Mouse (Mus musculus): ENCODE measurements around the gene Cmya5. TPM values are rescaled to one million over a fixed set of nuclear protein-coding genes. Genes with fewer than 3 reads are reported as not detected.

Gene Cmya5
- polyA plus RNA-seq, 1 experiment = 1.5 TPM

GRCm38 (mm10) chr13:93096643-93097042 is 47.9 kb downstream of the Cmya5 start:
- WGBS = 98% methylated on average over 6 of the region's 6 CpGs
- TF ChIP-seq CTCF (IDR thresholded peaks at IDR 0.05; ENCODE audit: borderline replicate concordance, control insufficient read depth, extremely low read depth, insufficient read depth, low read length, poor library complexity) (no peak), POLR2A (IDR thresholded peaks at IDR 0.05; ENCODE audit: control insufficient read depth, extremely low read depth, insufficient read depth, low read length, poor library complexity) (no peak)

DNA sequence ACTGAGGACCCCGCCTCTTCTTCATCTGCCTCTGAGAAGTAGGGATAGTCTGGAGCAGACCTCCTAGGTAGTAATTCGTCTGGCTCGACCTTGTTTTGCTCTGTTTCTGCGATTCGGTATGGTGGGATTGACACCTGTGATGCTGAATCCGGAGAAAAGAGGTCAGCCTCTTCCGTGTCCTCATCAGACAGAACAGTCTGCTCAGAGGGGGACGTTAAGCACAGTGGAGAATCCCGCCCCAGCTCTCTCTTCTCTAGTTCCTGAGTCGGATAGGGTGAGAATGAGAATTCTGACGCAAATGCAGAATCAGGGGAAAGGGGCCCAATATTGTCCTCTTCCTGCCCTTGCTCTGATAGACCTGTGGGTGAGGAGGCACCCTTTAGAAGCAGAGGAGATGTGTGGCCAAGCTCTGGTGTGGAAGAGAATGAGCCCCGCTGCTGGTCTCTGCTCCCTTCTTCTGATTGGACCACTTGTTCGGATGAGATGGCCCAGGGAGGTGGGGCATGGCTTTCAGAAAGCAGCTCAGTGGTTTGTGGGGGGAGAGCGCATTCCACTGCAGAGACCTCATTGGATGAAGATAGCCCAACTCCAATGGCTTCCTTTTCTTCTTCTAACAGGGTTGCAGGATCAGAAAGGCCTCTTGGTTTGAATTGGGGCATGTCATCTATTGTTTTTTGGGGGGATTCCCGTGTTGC is 49.3 kb downstream of the Cmya5 start:
- TF ChIP-seq POLR2A (IDR thresholded peaks at IDR 0.05; ENCODE audit: control insufficient read depth, extremely low read depth, insufficient read depth, low read length, poor library complexity) (no peak), CTCF (IDR thresholded peaks at IDR 0.05; ENCODE audit: borderline replicate concordance, control insufficient read depth, extremely low read depth, insufficient read depth, low read length, poor library complexity) (no peak)
- Histone ChIP-seq H3K4me3 (ENCODE audit: control insufficient read depth, insufficient read depth, low read length) (peak overlapping the region; percentile 17; the same call in 1 of the 2 replicates), H3K4me1 (replicated peaks; ENCODE audit: control insufficient read depth, insufficient read depth, low read length) (peaks cover 46% of the 10 kb centered on the region), H3K27me3 (ENCODE audit: control insufficient read depth, insufficient read depth, low read length) (no peaks in the 10 kb centered on the region), H3K36me3 (ENCODE audit: control insufficient read depth, insufficient read depth, low read length) (no peaks in the 10 kb centered on the region), H3K27ac (ENCODE audit: control insufficient read depth, insufficient read depth, low read length) (peak overlapping the region; percentile 96)
- DNase-seq = no peak
- WGBS = 60% methylated on average over 15 of the region's 15 CpGs

More at GRCm38 (mm10) chr13:93096643-93097042, 47.9 kb downstream of the Cmya5 start:
- Histone ChIP-seq H3K4me3 (ENCODE audit: control insufficient read depth, insufficient read depth, low read length) (no peak overlapping the region), H3K4me1 (replicated peaks; ENCODE audit: control insufficient read depth, insufficient read depth, low read length) (peaks cover 46% of the 10 kb centered on the region), H3K27me3 (ENCODE audit: control insufficient read depth, insufficient read depth, low read length) (no peaks in the 10 kb centered on the region), H3K36me3 (ENCODE audit: control insufficient read depth, insufficient read depth, low read length) (no peaks in the 10 kb centered on the region), H3K27ac (ENCODE audit: control insufficient read depth, insufficient read depth, low read length) (no peak overlapping the region)
- no peak for DNase-seq

DNA sequence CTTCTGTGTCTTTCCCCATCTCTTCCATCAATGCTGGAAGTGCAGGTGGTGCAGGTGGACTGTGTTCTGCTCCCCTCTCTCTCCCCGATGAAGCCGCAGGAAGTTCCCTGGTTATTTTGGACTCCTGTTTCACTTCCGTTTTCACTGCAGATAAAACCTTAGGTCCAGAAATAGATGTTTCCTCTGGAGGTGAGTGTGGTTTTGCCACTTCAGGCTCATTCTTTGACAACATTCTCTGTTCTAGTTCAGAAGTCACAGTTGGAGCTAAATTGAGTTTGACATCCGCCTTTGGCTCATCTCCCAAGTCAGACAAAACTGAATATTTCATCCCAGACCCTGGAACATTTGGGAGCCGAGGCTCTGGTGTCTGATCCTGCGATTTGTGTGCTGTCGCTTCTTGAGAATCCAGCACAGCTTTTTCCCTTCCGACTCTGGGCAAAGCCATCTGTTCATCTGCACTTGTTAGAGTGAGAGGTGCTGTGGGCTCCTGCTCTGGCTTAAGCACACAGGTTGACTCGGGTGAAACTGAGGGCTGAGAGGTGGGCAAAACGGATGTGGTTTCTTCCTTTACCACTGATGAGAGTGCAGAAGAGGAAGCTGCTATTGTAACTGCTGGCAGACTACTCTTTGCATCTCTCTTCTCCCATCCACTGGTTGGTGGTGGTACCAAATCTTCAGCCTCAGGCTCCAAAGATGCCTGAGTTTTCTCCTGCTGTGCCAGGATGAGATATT is 50.2 kb downstream of the Cmya5 start:
- no peak for TF ChIP-seq POLR2A (IDR thresholded peaks at IDR 0.05; ENCODE audit: control insufficient read depth, extremely low read depth, insufficient read depth, low read length, poor library complexity)
- peak overlapping the region; percentile 17; the same call in 1 of the 2 replicates for H3K4me3 ChIP-seq (ENCODE audit: control insufficient read depth, insufficient read depth, low read length)
- H3K4me1 ChIP-seq (replicated peaks; ENCODE audit: control insufficient read depth, insufficient read depth, low read length) = peaks cover 46% of the 10 kb centered on the region
- H3K27ac ChIP-seq (ENCODE audit: control insufficient read depth, insufficient read depth, low read length) = peak overlapping the region; percentile 96
- WGBS = 5% methylated on average over 10 of the region's 10 CpGs
- H3K27me3 ChIP-seq (ENCODE audit: control insufficient read depth, insufficient read depth, low read length) = no peaks in the 10 kb centered on the region
- peak; percentile 77 for DNase-seq
- H3K36me3 ChIP-seq (ENCODE audit: control insufficient read depth, insufficient read depth, low read length) = no peaks in the 10 kb centered on the region

DNA sequence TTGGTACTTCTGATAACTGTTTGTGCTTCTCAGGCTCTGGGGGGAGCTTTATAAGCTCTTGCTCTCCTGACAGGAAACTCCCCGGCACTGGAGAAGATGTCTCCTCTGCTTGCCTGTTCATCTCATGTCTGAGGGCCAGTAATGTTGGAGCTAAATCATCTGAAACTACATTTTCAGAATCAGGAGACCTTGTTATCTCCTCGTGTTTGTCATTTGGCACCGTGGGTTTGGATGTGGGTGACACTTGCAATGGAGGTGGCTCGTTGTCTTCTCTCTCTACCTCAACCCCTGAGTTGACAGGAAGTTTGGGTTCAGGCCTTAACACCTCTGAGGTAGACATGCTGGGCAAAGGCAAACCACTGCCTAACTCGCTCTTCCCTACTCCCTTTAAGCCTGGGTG is 50.8 kb downstream of the Cmya5 start:
- peak; percentile 34 for DNase-seq
- Histone ChIP-seq H3K27ac (ENCODE audit: control insufficient read depth, insufficient read depth, low read length) (peak overlapping the region; percentile 96), H3K4me1 (replicated peaks; ENCODE audit: control insufficient read depth, insufficient read depth, low read length) (peaks cover 46% of the 10 kb centered on the region), H3K36me3 (ENCODE audit: control insufficient read depth, insufficient read depth, low read length) (no peaks in the 10 kb centered on the region), H3K4me3 (ENCODE audit: control insufficient read depth, insufficient read depth, low read length) (0 out of 2 replicates have a peak overlapping the region, but pooled peaks have one; percentile 0), H3K27me3 (ENCODE audit: control insufficient read depth, insufficient read depth, low read length) (no peaks in the 10 kb centered on the region)
- WGBS = 7% methylated on average over 5 of the region's 5 CpGs
- TF ChIP-seq POLR2A (IDR thresholded peaks at IDR 0.05; ENCODE audit: control insufficient read depth, extremely low read depth, insufficient read depth, low read length, poor library complexity) = no peak
- no peak for TF ChIP-seq CTCF (IDR thresholded peaks at IDR 0.05; ENCODE audit: borderline replicate concordance, control insufficient read depth, extremely low read depth, insufficient read depth, low read length, poor library complexity)

DNA sequence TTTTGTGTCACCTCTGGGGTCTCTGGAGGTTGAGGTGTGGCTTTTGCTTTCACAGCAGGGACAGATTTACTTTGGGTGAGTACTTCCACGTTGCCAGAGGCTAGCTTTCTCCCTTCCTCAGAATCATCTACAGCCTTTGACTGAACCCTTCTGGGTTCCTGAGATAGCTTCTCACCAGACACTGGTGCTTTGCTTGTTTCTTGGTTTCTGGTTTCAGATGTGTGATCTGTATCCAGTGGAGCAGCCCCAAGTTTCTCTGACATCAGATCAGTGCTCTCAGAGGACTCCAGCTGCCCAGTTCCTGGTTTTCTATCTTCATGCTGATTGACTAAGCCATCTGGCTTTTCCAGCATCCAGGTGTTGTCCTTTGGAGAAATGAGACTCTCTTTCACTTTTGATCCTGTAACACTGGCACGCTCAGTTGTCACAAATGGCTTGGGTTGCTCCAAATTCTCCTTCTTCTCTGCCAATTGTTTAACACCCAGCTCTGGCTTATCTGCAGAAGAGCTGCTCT is 51.6 kb downstream of the Cmya5 start:
- no peaks in the 10 kb centered on the region for H3K27me3 ChIP-seq (ENCODE audit: control insufficient read depth, insufficient read depth, low read length)
- H3K4me1 ChIP-seq (replicated peaks; ENCODE audit: control insufficient read depth, insufficient read depth, low read length) = peaks cover 46% of the 10 kb centered on the region
- no peak for DNase-seq
- TF ChIP-seq CTCF (IDR thresholded peaks at IDR 0.05; ENCODE audit: borderline replicate concordance, control insufficient read depth, extremely low read depth, insufficient read depth, low read length, poor library complexity) = no peak
- no peak for TF ChIP-seq POLR2A (IDR thresholded peaks at IDR 0.05; ENCODE audit: control insufficient read depth, extremely low read depth, insufficient read depth, low read length, poor library complexity)
- WGBS = 53% methylated on average over 2 of the region's 2 CpGs
- no peaks in the 10 kb centered on the region for H3K36me3 ChIP-seq (ENCODE audit: control insufficient read depth, insufficient read depth, low read length)
- peak overlapping the region; percentile 96 for H3K27ac ChIP-seq (ENCODE audit: control insufficient read depth, insufficient read depth, low read length)
- no peak overlapping the region for H3K4me3 ChIP-seq (ENCODE audit: control insufficient read depth, insufficient read depth, low read length)

DNA sequence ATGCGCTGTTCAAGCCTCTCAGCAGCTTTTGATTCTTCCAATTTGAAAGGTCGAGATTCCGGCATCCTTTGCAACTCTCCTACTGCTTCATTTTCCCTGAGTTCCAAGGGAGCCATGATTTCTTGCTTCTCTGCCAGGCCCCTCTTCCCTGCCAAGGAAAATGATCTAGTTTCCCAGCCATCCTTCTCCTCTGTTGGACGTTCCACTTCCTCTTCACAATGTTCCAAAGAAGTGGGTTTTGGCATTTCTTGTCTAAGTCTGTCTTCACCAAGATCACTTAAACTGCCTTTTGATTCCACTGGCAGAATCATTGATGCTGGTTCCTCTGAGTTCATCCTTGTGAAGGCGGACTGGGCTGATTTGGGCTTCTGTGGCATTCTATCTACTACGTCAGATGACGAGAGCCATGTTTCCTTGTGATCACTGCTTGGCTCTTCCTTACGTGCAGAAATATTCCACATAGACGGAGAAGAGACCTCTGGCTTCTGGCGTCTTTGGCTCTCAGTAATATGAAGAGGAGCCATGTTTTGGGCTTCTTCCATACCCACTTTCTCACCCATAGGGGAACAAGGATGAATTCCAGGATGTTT is 52.6 kb downstream of the Cmya5 start:
- WGBS = 97% methylated on average over 10 of the region's 10 CpGs
- no peak for DNase-seq
- Histone ChIP-seq H3K4me1 (replicated peaks; ENCODE audit: control insufficient read depth, insufficient read depth, low read length) (peaks cover 44% of the 10 kb centered on the region), H3K27ac (ENCODE audit: control insufficient read depth, insufficient read depth, low read length) (no peak overlapping the region), H3K27me3 (ENCODE audit: control insufficient read depth, insufficient read depth, low read length) (no peaks in the 10 kb centered on the region), H3K36me3 (ENCODE audit: control insufficient read depth, insufficient read depth, low read length) (no peaks in the 10 kb centered on the region), H3K4me3 (ENCODE audit: control insufficient read depth, insufficient read depth, low read length) (no peak overlapping the region)
- no peak for TF ChIP-seq POLR2A (IDR thresholded peaks at IDR 0.05; ENCODE audit: control insufficient read depth, extremely low read depth, insufficient read depth, low read length, poor library complexity)
- TF ChIP-seq CTCF (IDR thresholded peaks at IDR 0.05; ENCODE audit: borderline replicate concordance, control insufficient read depth, extremely low read depth, insufficient read depth, low read length, poor library complexity) = no peak
